Mouse (Mus musculus): ENCODE data around the gene Itgb4. TPM values are rescaled to one million over a fixed set of nuclear protein-coding genes. Genes with fewer than 3 reads are reported as not detected.
A peak's percentile ranks its signal among the peaks of the same experiment; 100 is the strongest.

The Itgb4 gene
- polyA plus RNA-seq, 1 experiment from 2014 or later = 0.63 TPM

- H3K4me1 ChIP-seq = no peaks in the 10 kb centered on the region
- no peak overlapping the region for H3K27ac ChIP-seq (replicated peaks)
- no peak overlapping the region for H3K4me3 ChIP-seq
- H3K9me3 ChIP-seq (replicated peaks) = no peaks in the 10 kb centered on the region
- WGBS = 93% methylated on average over 15 of the region's 15 CpGs
- no peak for DNase-seq (ENCODE audit: low spot score)
- peaks cover 22% of the 10 kb centered on the region for H3K27me3 ChIP-seq (ENCODE audit: low read depth, poor library complexity, severe bottlenecking)
- H3K36me3 ChIP-seq = no peaks in the 10 kb centered on the region
Observed at GRCm38 (mm10) chr11:115982472-115982871, 8.0 kb downstream of the Itgb4 start.

DNA sequence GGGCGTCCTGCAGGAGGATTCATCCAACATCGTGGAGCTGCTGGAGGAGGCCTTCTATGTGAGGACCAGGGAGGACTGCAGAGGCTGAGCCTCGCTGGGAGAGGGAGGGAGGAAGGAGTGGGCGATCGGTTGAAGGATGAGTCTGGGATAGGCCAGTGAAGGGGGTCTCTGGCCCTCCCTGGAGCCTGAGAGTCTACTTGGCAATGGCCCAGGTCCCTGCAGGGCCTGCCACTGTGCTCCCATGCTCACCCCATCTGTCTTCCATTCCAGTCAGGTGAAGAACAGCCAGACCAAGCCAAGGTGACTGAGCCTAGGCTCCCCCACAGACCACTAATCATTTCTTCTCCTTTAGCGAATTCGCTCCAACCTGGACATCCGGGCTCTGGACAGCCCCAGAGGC is 8.8 kb downstream of the Itgb4 start:
- no peak overlapping the region for H3K27ac ChIP-seq (replicated peaks)
- no peak for DNase-seq (ENCODE audit: low spot score)
- no peaks in the 10 kb centered on the region for H3K4me1 ChIP-seq
- no peaks in the 10 kb centered on the region for H3K9me3 ChIP-seq (replicated peaks)
- no peaks in the 10 kb centered on the region for H3K36me3 ChIP-seq
- H3K4me3 ChIP-seq = no peak overlapping the region
- H3K27me3 ChIP-seq (ENCODE audit: low read depth, poor library complexity, severe bottlenecking) = peaks cover 18% of the 10 kb centered on the region
- WGBS = 90% methylated on average over 8 of the region's 8 CpGs

GRCm38 (mm10) chr11:115989686-115990085 is 15.2 kb downstream of the Itgb4 start:
- Histone ChIP-seq H3K36me3 (no peaks in the 10 kb centered on the region), H3K27ac (replicated peaks) (peak overlapping the region; percentile 42; the same call in 1 of the 2 replicates), H3K4me3 (peak overlapping the region; percentile 39), H3K9me3 (replicated peaks) (no peaks in the 10 kb centered on the region), H3K27me3 (ENCODE audit: low read depth, poor library complexity, severe bottlenecking) (peaks cover 29% of the 10 kb centered on the region), H3K4me1 (peaks cover 7% of the 10 kb centered on the region)
- WGBS = 34% methylated on average over 15 of the region's 15 CpGs
- no peak for DNase-seq (ENCODE audit: low spot score)

- no peak for DNase-seq (ENCODE audit: low spot score)
- H3K27ac ChIP-seq (replicated peaks) = no peak overlapping the region
- 68% methylated on average over 4 of the region's 4 CpGs for WGBS
- H3K36me3 ChIP-seq = no peaks in the 10 kb centered on the region
- peaks cover 29% of the 10 kb centered on the region for H3K27me3 ChIP-seq (ENCODE audit: low read depth, poor library complexity, severe bottlenecking)
- no peaks in the 10 kb centered on the region for H3K9me3 ChIP-seq (replicated peaks)
- peaks cover 7% of the 10 kb centered on the region for H3K4me1 ChIP-seq
- no peak overlapping the region for H3K4me3 ChIP-seq
Observed at GRCm38 (mm10) chr11:115992098-115992497, 17.6 kb downstream of the Itgb4 start.

- no peak for DNase-seq (ENCODE audit: low spot score)
- Histone ChIP-seq H3K9me3 (replicated peaks) (no peaks in the 10 kb centered on the region), H3K4me1 (peaks cover 8% of the 10 kb centered on the region), H3K36me3 (no peaks in the 10 kb centered on the region), H3K27me3 (ENCODE audit: low read depth, poor library complexity, severe bottlenecking) (peaks cover 21% of the 10 kb centered on the region), H3K4me3 (no peak overlapping the region), H3K27ac (replicated peaks) (no peak overlapping the region)
- 94% methylated on average over 3 of the region's 3 CpGs for WGBS
Observed at GRCm38 (mm10) chr11:115995256-115995655, 20.7 kb downstream of the Itgb4 start.

GRCm38 (mm10) chr11:115997047-115997446 is 22.5 kb downstream of the Itgb4 start:
- WGBS = 78% methylated on average over 4 of the region's 4 CpGs
- Histone ChIP-seq H3K4me3 (no peak overlapping the region), H3K9me3 (replicated peaks) (no peaks in the 10 kb centered on the region), H3K4me1 (peaks cover 21% of the 10 kb centered on the region), H3K36me3 (no peaks in the 10 kb centered on the region), H3K27me3 (ENCODE audit: low read depth, poor library complexity, severe bottlenecking) (peaks cover 24% of the 10 kb centered on the region), H3K27ac (replicated peaks) (no peak overlapping the region)
- DNase-seq (ENCODE audit: low spot score) = no peak

DNA sequence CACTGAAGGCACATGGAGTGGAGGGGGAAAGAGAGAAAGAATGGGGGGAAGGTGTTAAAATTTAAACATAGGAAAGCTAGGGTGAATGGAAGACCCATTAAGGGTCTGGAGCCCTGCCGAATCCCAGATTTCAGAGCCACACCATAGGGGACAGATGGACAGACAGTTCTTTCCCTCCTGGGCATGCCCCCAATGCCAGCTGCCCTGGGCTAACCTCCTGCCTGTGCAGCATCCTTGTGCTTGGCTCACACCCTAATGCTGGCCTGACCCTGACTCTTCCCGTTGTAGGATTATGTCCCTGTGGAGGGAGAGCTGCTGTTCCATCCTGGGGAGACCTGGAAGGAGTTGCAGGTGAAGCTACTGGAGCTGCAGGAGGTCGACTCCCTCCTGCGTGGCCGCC is 23.2 kb downstream of the Itgb4 start:
- no peaks in the 10 kb centered on the region for H3K9me3 ChIP-seq (replicated peaks)
- H3K27ac ChIP-seq (replicated peaks) = no peak overlapping the region
- no peak for DNase-seq (ENCODE audit: low spot score)
- H3K4me1 ChIP-seq = peaks cover 21% of the 10 kb centered on the region
- H3K27me3 ChIP-seq (ENCODE audit: low read depth, poor library complexity, severe bottlenecking) = peaks cover 24% of the 10 kb centered on the region
- no peak overlapping the region for H3K4me3 ChIP-seq
- 73% methylated on average over 5 of the region's 5 CpGs for WGBS
- H3K36me3 ChIP-seq = no peaks in the 10 kb centered on the region

GRCm38 (mm10) chr11:115999027-115999426 is 24.5 kb downstream of the Itgb4 start:
- H3K4me1 ChIP-seq = peaks cover 21% of the 10 kb centered on the region
- H3K9me3 ChIP-seq (replicated peaks) = no peaks in the 10 kb centered on the region
- H3K36me3 ChIP-seq = no peaks in the 10 kb centered on the region
- no peak overlapping the region for H3K4me3 ChIP-seq
- DNase-seq (ENCODE audit: low spot score) = no peak
- no peak overlapping the region for H3K27ac ChIP-seq (replicated peaks)
- H3K27me3 ChIP-seq (ENCODE audit: low read depth, poor library complexity, severe bottlenecking) = peaks cover 27% of the 10 kb centered on the region
- 91% methylated on average over 7 of the region's 7 CpGs for WGBS

- whole genome bisulfite sequencing = 25% methylated on average over 14 of the region's 14 CpGs
- H3K27me3 ChIP-seq (ENCODE audit: low read depth, poor library complexity, severe bottlenecking) = peaks cover 28% of the 10 kb centered on the region
- H3K36me3 ChIP-seq = no peaks in the 10 kb centered on the region
- H3K27ac ChIP-seq (replicated peaks) = 0 out of 2 replicates have a peak overlapping the region, but pooled peaks have one; percentile 42
- no peaks in the 10 kb centered on the region for H3K9me3 ChIP-seq (replicated peaks)
- peak; percentile 70 for DNase-seq (ENCODE audit: low spot score)
- H3K4me1 ChIP-seq = peaks cover 26% of the 10 kb centered on the region
- no peak overlapping the region for H3K4me3 ChIP-seq
Observed at GRCm38 (mm10) chr11:115999538-116000143, 25.1 kb downstream of the Itgb4 start.

DNA sequence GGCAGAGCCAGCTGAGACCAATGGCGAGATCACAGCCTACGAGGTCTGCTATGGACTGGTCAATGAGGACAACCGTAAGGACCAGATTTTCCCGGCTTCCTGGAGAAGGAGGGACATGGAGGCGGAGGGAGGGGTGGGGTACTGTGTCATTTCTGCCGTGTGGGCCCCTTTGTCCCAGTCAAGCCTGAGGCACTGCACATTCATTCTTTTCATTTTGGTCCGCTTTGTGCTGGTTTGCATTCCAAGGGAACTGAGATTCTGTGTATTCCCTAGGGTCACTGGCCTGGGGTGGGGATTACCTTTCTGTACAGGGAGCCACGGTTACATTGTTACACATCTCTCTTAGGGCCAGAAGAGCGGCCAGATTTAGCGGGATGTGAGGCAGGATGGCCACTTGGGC is 26.1 kb downstream of the Itgb4 start:
- Histone ChIP-seq H3K4me1 (peaks cover 36% of the 10 kb centered on the region), H3K36me3 (no peaks in the 10 kb centered on the region), H3K27me3 (ENCODE audit: low read depth, poor library complexity, severe bottlenecking) (peaks cover 29% of the 10 kb centered on the region), H3K4me3 (no peak overlapping the region), H3K9me3 (replicated peaks) (no peaks in the 10 kb centered on the region), H3K27ac (replicated peaks) (peak overlapping the region; percentile 42; the same call in 1 of the 2 replicates)
- 47% methylated on average over 10 of the region's 10 CpGs for WGBS
- DNase-seq (ENCODE audit: low spot score) = no peak

DNA sequence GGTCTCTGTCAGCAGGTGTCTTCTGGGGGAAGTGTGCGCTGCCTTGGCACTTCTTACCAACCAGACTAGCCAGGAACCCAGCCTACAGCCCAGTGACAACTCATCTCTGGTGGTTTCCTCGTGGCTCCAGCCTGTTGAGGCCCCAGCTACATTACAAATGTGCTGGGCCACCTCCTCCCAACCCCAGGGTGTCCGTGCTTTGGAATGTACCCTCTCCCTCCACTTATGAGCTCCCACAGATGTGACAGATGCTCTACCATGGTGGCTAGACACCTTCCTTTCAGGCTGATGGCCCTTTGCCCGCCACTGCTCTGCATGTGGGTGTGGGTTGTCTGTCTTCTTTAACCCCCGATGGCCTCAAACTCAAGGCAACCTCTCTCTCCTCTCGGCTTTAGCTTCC is 27.2 kb downstream of the Itgb4 start:
- no peak overlapping the region for H3K4me3 ChIP-seq
- peaks cover 32% of the 10 kb centered on the region for H3K27me3 ChIP-seq (ENCODE audit: low read depth, poor library complexity, severe bottlenecking)
- H3K9me3 ChIP-seq (replicated peaks) = no peaks in the 10 kb centered on the region
- 68% methylated on average over 6 of the region's 6 CpGs for WGBS
- H3K4me1 ChIP-seq = peaks cover 45% of the 10 kb centered on the region
- DNase-seq (ENCODE audit: low spot score) = no peak
- no peak overlapping the region for H3K27ac ChIP-seq (replicated peaks)
- peaks cover 3% of the 10 kb centered on the region; the same call in 1 of the 2 replicates for H3K36me3 ChIP-seq

DNA sequence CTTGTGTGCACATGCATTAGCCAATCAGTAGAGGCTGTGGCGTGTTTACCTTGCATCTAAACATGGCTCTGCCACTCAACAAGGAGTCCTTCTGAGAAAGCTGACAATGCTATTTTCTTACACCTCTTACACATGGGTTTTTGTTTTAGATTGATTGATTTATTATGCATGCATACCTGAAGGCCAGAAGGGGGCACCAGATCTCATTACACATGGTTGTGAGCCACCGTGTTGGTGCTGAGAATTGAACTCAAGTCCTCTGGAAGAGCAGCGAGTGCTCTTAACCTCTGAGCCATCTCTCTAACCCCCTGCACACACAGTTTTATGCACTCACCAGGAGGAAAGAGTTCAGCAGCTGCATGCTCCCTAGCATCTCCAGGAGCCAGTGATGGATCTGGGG is 28.4 kb downstream of the Itgb4 start:
- no peak overlapping the region for H3K4me3 ChIP-seq
- H3K27ac ChIP-seq (replicated peaks) = no peak overlapping the region
- 87% methylated on average over 3 of the region's 3 CpGs for WGBS
- H3K9me3 ChIP-seq (replicated peaks) = no peaks in the 10 kb centered on the region
- DNase-seq (ENCODE audit: low spot score) = no peak
- H3K27me3 ChIP-seq (ENCODE audit: low read depth, poor library complexity, severe bottlenecking) = peaks cover 32% of the 10 kb centered on the region
- peaks cover 14% of the 10 kb centered on the region for H3K36me3 ChIP-seq
- peaks cover 45% of the 10 kb centered on the region for H3K4me1 ChIP-seq

- H3K4me1 ChIP-seq = peaks cover 51% of the 10 kb centered on the region
- H3K27ac ChIP-seq (replicated peaks) = peak overlapping the region; percentile 82
Observed at GRCm38 (mm10) chr11:116004186-116004823, 29.8 kb downstream of the Itgb4 start.

More at GRCm38 (mm10) chr11:116004186-116004823, 29.8 kb downstream of the Itgb4 start:
- Histone ChIP-seq H3K36me3 (peaks cover 27% of the 10 kb centered on the region), H3K9me3 (replicated peaks) (no peaks in the 10 kb centered on the region), H3K27me3 (ENCODE audit: low read depth, poor library complexity, severe bottlenecking) (peaks cover 29% of the 10 kb centered on the region), H3K4me3 (peak overlapping the region; percentile 57)
- no peak for DNase-seq (ENCODE audit: low spot score)
- 39% methylated on average over 8 of the region's 8 CpGs for WGBS
